Mouse (Mus musculus): Measurements from ENCODE around the gene Ttc7.

Ttc7 gene

DNA sequence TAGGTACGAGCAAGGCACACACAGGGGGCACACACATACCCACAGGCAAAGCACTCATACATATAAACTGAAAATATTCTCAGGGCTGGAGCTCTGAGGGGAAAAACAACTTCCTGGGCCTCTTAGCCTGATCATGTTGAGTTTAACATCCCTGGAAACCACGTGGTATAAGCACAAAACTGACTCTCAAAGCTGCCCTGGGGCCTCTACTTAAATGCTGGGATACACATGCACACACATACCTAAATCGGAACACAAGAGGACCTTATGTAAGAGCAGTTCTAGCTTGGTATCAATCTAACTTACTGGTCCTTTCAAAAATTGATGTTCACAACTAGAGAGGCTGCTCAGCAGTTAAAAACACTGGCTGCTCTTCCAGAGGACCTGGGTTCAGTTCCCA, 146.7 kb downstream of the Ttc7 start:
- DNase-seq (ENCODE audit: low read depth, low spot score), result no peak

Measured in skeletal muscle tissue, adult 2 months (tissue).